Mouse (Mus musculus): ENCODE measurements around the gene Tbl2.

DNA sequence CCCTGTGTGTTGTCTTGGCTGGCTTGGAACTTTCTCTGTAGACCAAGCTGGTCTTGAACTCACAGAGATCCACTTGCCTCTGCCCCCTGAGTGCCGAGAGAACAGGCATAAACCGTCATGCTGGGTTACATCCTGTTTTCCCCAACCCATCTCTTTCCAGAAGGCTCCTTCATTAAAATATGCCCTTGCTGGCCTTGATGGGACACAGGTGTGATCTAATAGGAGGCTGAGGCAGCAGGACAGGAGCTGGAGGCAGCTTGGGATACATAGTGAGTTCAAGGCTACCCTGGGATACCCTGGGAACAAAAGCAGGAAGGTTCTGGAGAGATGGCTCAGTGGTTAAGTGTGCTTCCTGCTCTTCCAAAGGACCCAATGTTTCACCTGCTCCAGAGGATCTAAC is 9.6 kb upstream of the Tbl2 start:
- TF ChIP-seq CTCF (IDR thresholded peaks at IDR 0.05; ENCODE audit: insufficient read depth, low read length) (no peak), POLR2A (IDR thresholded peaks at IDR 0.05; ENCODE audit: borderline replicate concordance, extremely low read depth, low read depth, low read length) (no peak)
